10 mouse cellular contexts compared by ENCODE assay signal in genomic region chr5:115491076-115491475, GRCm38 (mm10). TPM values are rescaled to one million over a fixed set of nuclear protein-coding genes. Genes with fewer than 3 reads are reported as not detected.
A peak's percentile ranks its signal among the peaks of the same experiment; 100 is the strongest.
DNase-seq lines count a peak whose midpoint lies in the region; ATAC-seq and TF ChIP-seq lines count a peak whose summit lies in the region.
"Had no signal": no experiment of that assay in that cellular context is flagged by ENCODE, and none has a peak within 500 bp of the region (broad histone marks: within the 10 kb centered on the region; RNA-seq: fewer than 3 reads in every experiment).

No protein-coding gene starts in this region.

- no peak for TF ChIP-seq POLR2A in lung, adult 2 months (IDR thresholded peaks at IDR 0.05; ENCODE audit: borderline replicate concordance, extremely low read depth, low read depth, low read length)

- DNase-seq in gastrocnemius, adult 2 months = no peak
- DNase-seq in gastrocnemius, adult 18-20 months (ENCODE audit: low spot score) = no peak
- no peak for DNase-seq in lung, adult 2 months
- DNase-seq in intestine, embryonic 14.5 days (ENCODE audit: low spot score) = no peak
- peak; percentile 34 for DNase-seq in retina, embryonic 14.5 days (ENCODE audit: low spot score)
- no peak for DNase-seq in right cerebral cortex, adult 18-20 months

- H3K27ac ChIP-seq in gastrocnemius, adult 2 months = peak overlapping the region; percentile 100
- no peak overlapping the region for H3K27ac ChIP-seq in lung, embryonic 15.5 days
- H3K27ac ChIP-seq in intestine, embryonic 14.5 days (ENCODE audit: low read depth) = no peak overlapping the region

- 26% methylated on average over 5 of the region's 5 CpGs for WGBS in lung, embryonic 15.5 days
- WGBS in lung, adult 2 months = 32% methylated on average over 5 of the region's 5 CpGs
- WGBS in intestine, embryonic 14.5 days = 25% methylated on average over 5 of the region's 5 CpGs

- no peaks in the 10 kb centered on the region for H3K36me3 ChIP-seq in lung, embryonic 15.5 days
- H3K36me3 ChIP-seq in intestine, embryonic 14.5 days (ENCODE audit: control insufficient read depth, insufficient read depth, low read length) = no peaks in the 10 kb centered on the region
- H3K36me3 ChIP-seq: G1E had no signal

- peak; percentile 13; the same call in 1 of the 2 replicates for TF ChIP-seq CTCF in gastrocnemius, adult 2 months (IDR thresholded peaks at IDR 0.05)
- no peak for TF ChIP-seq CTCF in lung, adult 2 months (IDR thresholded peaks at IDR 0.05; ENCODE audit: insufficient read depth, low read length)

- H3K4me2 ChIP-seq in lung, embryonic 15.5 days = peak overlapping the region; percentile 60
- H3K4me2 ChIP-seq in intestine, embryonic 14.5 days (ENCODE audit: low read length) = peak overlapping the region; percentile 76

- ATAC-seq in lung, embryonic 15.5 days (ENCODE audit: borderline replicate concordance, extremely low read depth, low FRiP score, low TSS enrichment) = no peak
- no peak for ATAC-seq in intestine, embryonic 14.5 days (replicated peaks; ENCODE audit: low FRiP score, low TSS enrichment, low read depth)
- no peak for ATAC-seq in granulocyte monocyte progenitor cell, adult 5-6 weeks (replicated peaks; ENCODE audit: poor library complexity, severe bottlenecking)

- H3K9ac ChIP-seq in lung, embryonic 15.5 days = no peak overlapping the region
- H3K9ac ChIP-seq in intestine, embryonic 14.5 days (ENCODE audit: low read length) = no peak overlapping the region

- no peaks in the 10 kb centered on the region for H3K27me3 ChIP-seq in lung, embryonic 15.5 days
- no peaks in the 10 kb centered on the region for H3K27me3 ChIP-seq in intestine, embryonic 14.5 days (replicated peaks; ENCODE audit: control insufficient read depth, insufficient read depth, low read length)

- intact Hi-C loops in gastrocnemius, adult 2 months (cut with DNase I) = no loop called here

- H3K9me3 ChIP-seq in lung, embryonic 15.5 days = no peaks in the 10 kb centered on the region
- H3K9me3 ChIP-seq in intestine, embryonic 14.5 days (ENCODE audit: control insufficient read depth, low read length) = no peaks in the 10 kb centered on the region
- H3K9me3 ChIP-seq: G1E had no signal

- H3K4me3 ChIP-seq in gastrocnemius, adult 2 months = peak overlapping the region; percentile 11; the same call in 1 of the 2 replicates
- H3K4me3 ChIP-seq in lung, embryonic 15.5 days = no peak overlapping the region
- H3K4me3 ChIP-seq in lung, adult 2 months (replicated peaks; ENCODE audit: extremely low read depth, low read depth, low read length) = no peak overlapping the region
- no peak overlapping the region for H3K4me3 ChIP-seq in intestine, embryonic 14.5 days (ENCODE audit: low read depth, low read length)

- H3K4me1 ChIP-seq in lung, embryonic 15.5 days = peaks cover 45% of the 10 kb centered on the region
- peaks cover 6% of the 10 kb centered on the region for H3K4me1 ChIP-seq in lung, adult 2 months (ENCODE audit: control insufficient read depth, insufficient read depth, low read length)
- H3K4me1 ChIP-seq in intestine, embryonic 14.5 days (replicated peaks; ENCODE audit: control insufficient read depth, insufficient read depth, low read length) = peaks cover 30% of the 10 kb centered on the region

RNA-seq across cellular contexts. Expression of gene Sirt4, which starts 6.6 kb away (rescaled TPM):
- total RNA-seq in gastrocnemius, adult 2 months (2021) = 10 to 100 TPM; 10.9 to 17.3 TPM
- total RNA-seq in gastrocnemius, adult 18-20 months (2021) = 10 to 100 TPM; 14.8 to 16.5 TPM
- polyA plus RNA-seq in lung, embryonic 15.5 days (2015; fragmentation: Nextera tagmentation; extraction: Ambion mirVana) = 27.2 and 30.4 TPM in 2 replicates
- polyA plus RNA-seq in lung, adult 2 months (2012; rRNA removed) = 36.5 and 38.3 TPM in 2 replicates
- 15.2 and 21.5 TPM in 2 replicates for polyA plus RNA-seq in intestine, embryonic 14.5 days (2014; fragmentation: Nextera tagmentation; extraction: Ambion mirVana)
- total RNA-seq in granulocyte monocyte progenitor cell, adult 5-6 weeks (2014; fragmentation: Nextera tagmentation) = 9.2 and 23.1 TPM in 2 replicates
- 2.9 and 7.1 TPM in 2 replicates for total RNA-seq in granulocyte monocyte progenitor cell, adult 5-6 weeks (2017)

RNA-seq across cellular contexts. Expression of gene Pxn, which starts 15.4 kb away (rescaled TPM):
- 10 to 100 TPM; 79.2 to 95.2 TPM for total RNA-seq in gastrocnemius, adult 2 months (2021)
- total RNA-seq in gastrocnemius, adult 18-20 months (2021) = 10 to 100 TPM; 87.2 to 94.2 TPM
- 57.1 and 58.6 TPM in 2 replicates for polyA plus RNA-seq in lung, embryonic 15.5 days (2015; fragmentation: Nextera tagmentation; extraction: Ambion mirVana)
- polyA plus RNA-seq in lung, adult 2 months (2012; rRNA removed) = 214 and 226 TPM in 2 replicates
- polyA plus RNA-seq in intestine, embryonic 14.5 days (2014; fragmentation: Nextera tagmentation; extraction: Ambion mirVana) = 16.8 and 19.3 TPM in 2 replicates
- total RNA-seq in granulocyte monocyte progenitor cell, adult 5-6 weeks (2014; fragmentation: Nextera tagmentation) = 56.2 and 57.1 TPM in 2 replicates
- total RNA-seq in granulocyte monocyte progenitor cell, adult 5-6 weeks (2017) = 110 and 111 TPM in 2 replicates

RNA-seq across cellular contexts. Expression of gene Pla2g1b, which starts 25.0 kb away (rescaled TPM):
- not detected for total RNA-seq in gastrocnemius, adult 2 months (2021)
- not detected for total RNA-seq in gastrocnemius, adult 18-20 months (2021)
- 4.7 and 7.0 TPM in 2 replicates for polyA plus RNA-seq in lung, embryonic 15.5 days (2015; fragmentation: Nextera tagmentation; extraction: Ambion mirVana)
- 38.0 and 46.8 TPM in 2 replicates for polyA plus RNA-seq in lung, adult 2 months (2012; rRNA removed)
- polyA plus RNA-seq in intestine, embryonic 14.5 days (2014; fragmentation: Nextera tagmentation; extraction: Ambion mirVana) = 5.0 and 6.3 TPM in 2 replicates
- total RNA-seq in granulocyte monocyte progenitor cell, adult 5-6 weeks (2014; fragmentation: Nextera tagmentation) = not detected in 2 replicates
- not detected in 2 replicates for total RNA-seq in granulocyte monocyte progenitor cell, adult 5-6 weeks (2017)
- total RNA-seq: G1E; gastrocnemius, postnatal 10 days had no signal
